8 mouse cellular contexts compared by ENCODE assay signal in the genomic region with DNA sequence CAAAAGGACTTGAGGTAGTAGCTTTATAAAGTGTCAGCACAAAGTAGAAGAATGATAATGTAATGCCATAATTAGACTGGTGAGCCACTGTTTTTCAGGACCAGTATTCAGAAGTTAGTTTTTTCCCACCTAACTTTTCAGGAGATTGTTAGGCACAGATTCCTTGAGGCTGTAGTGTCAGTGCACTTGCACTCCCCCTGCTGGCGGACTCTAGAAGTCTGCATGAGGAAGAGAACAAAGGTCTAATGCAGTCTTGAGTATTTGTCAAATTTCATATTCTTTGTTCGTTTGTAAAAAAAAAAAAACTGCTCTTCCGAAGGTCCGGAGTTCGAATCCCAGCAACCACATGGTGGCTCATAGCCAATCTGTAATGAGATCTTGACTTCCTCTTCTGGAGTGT. TPM values are rescaled to one million over a fixed set of nuclear protein-coding genes. Genes with fewer than 3 reads are reported as not detected.
A peak's percentile ranks its signal among the peaks of the same experiment; 100 is the strongest.
DNase-seq lines count a peak whose midpoint lies in the region; ATAC-seq lines count a peak whose summit lies in the region.

No protein-coding gene starts in this region.

- intact Hi-C loops in gastrocnemius, postnatal 14 days (cut with DNase I; ENCODE audit: low total_unique reads), result no loop called here

- H3K36me3 ChIP-seq in forebrain, embryonic 14.5 days (ENCODE audit: control insufficient read depth, insufficient read depth, low read length), result no peaks in the 10 kb centered on the region
- no peaks in the 10 kb centered on the region for H3K36me3 ChIP-seq in forebrain, embryonic 16.5 days (ENCODE audit: control insufficient read depth, insufficient read depth)

- H3K9me3 ChIP-seq in forebrain, embryonic 14.5 days (replicated peaks; ENCODE audit: control insufficient read depth, low read length), result no peaks in the 10 kb centered on the region
- H3K9me3 ChIP-seq in forebrain, embryonic 16.5 days (ENCODE audit: control insufficient read depth, low read length), result no peaks in the 10 kb centered on the region

- H3K4me1 ChIP-seq in forebrain, embryonic 14.5 days (ENCODE audit: control insufficient read depth, insufficient read depth, low read length), result peaks cover 42% of the 10 kb centered on the region
- peaks cover 39% of the 10 kb centered on the region for H3K4me1 ChIP-seq in forebrain, embryonic 16.5 days (replicated peaks; ENCODE audit: control insufficient read depth, insufficient read depth, low read length)

- no peak overlapping the region for H3K27ac ChIP-seq in forebrain, embryonic 14.5 days (ENCODE audit: low read depth, low read length)
- no peak overlapping the region for H3K27ac ChIP-seq in forebrain, embryonic 16.5 days (ENCODE audit: low read length)

- ATAC-seq in forebrain, embryonic 14.5 days, result no peak
- no peak for ATAC-seq in forebrain, embryonic 16.5 days

- 69% methylated on average over 5 of the region's 5 CpGs for WGBS in forebrain, embryonic 14.5 days
- 64% methylated on average over 5 of the region's 5 CpGs for WGBS in forebrain, embryonic 16.5 days

- H3K27me3 ChIP-seq in forebrain, embryonic 14.5 days (replicated peaks; ENCODE audit: control insufficient read depth, insufficient read depth, low read length), result no peaks in the 10 kb centered on the region
- H3K27me3 ChIP-seq in forebrain, embryonic 16.5 days (replicated peaks; ENCODE audit: control insufficient read depth, insufficient read depth, low read length), result no peaks in the 10 kb centered on the region

- no peak overlapping the region for H3K4me3 ChIP-seq in forebrain, embryonic 14.5 days (ENCODE audit: low read depth, low read length)
- H3K4me3 ChIP-seq in forebrain, embryonic 16.5 days (replicated peaks; ENCODE audit: low read length), result no peak overlapping the region

- no peak overlapping the region for H3K9ac ChIP-seq in forebrain, embryonic 14.5 days (ENCODE audit: low read length)
- no peak overlapping the region for H3K9ac ChIP-seq in forebrain, embryonic 16.5 days (replicated peaks; ENCODE audit: low read depth, low read length)

- no peak overlapping the region for H3K4me2 ChIP-seq in forebrain, embryonic 14.5 days (ENCODE audit: low read length)
- H3K4me2 ChIP-seq in forebrain, embryonic 16.5 days (ENCODE audit: low read length), result no peak overlapping the region

- DNase-seq in forebrain, embryonic 14.5 days (ENCODE audit: low spot score), result peak; percentile 82
- peak; percentile 60 for DNase-seq in ES-CJ7 (ENCODE audit: low read depth, low spot score)
- peak; percentile 77 for DNase-seq in cerebellum, adult 8-10 months
- DNase-seq in gastrocnemius, postnatal 14 days, result peak; percentile 74
- peak; percentile 48 to 78 for DNase-seq in layer of hippocampus, postnatal 14 days (ENCODE audit: low spot score in 2 of 2)
- peak; percentile 80 for DNase-seq in naive thymus-derived CD4-positive, alpha-beta T cell, adult 2 months (ENCODE audit: low read depth)
- DNase-seq in telencephalon, adult 2 months (ENCODE audit: low read depth, low spot score), result peak; percentile 34

RNA-seq across cellular contexts. Expression of gene Zfand3, which starts 20.1 kb away (rescaled TPM):
- 57.2 and 59.5 TPM in 2 replicates for polyA plus RNA-seq in forebrain, embryonic 14.5 days (2014; fragmentation: Nextera tagmentation; extraction: Ambion mirVana)
- 57.0 and 58.4 TPM in 2 replicates for polyA plus RNA-seq in forebrain, embryonic 16.5 days (2015; fragmentation: Nextera tagmentation; extraction: Ambion mirVana)
- 100 to 1,000 TPM in 1 of 2 experiments, 10 to 100 TPM in 1; 85.6 to 105 TPM for total RNA-seq in gastrocnemius, postnatal 14 days (2021)
- total RNA-seq in layer of hippocampus, postnatal 14 days (2021), result 100 to 1,000 TPM; 117 to 122 TPM

RNA-seq across cellular contexts. Expression of gene Mdga1, which starts 54.8 kb away (rescaled TPM):
- polyA plus RNA-seq in forebrain, embryonic 14.5 days (2014; fragmentation: Nextera tagmentation; extraction: Ambion mirVana), result 9.4 and 9.9 TPM in 2 replicates
- polyA plus RNA-seq in forebrain, embryonic 16.5 days (2015; fragmentation: Nextera tagmentation; extraction: Ambion mirVana), result 10.7 TPM in 2 replicates
- total RNA-seq in gastrocnemius, postnatal 14 days (2021), result 10 to 100 TPM; 50.6 to 51.2 TPM
- total RNA-seq in layer of hippocampus, postnatal 14 days (2021), result 10 to 100 TPM; 61.1 to 68.7 TPM
